Mouse (Mus musculus) spleen, adult 2 months (tissue): Measurements from ENCODE around the gene Sp140.
"Not testable (repeated sequence)": the region's sequence is repeated elsewhere in the genome, so short reads cannot be mapped to it uniquely, and the experiment has no call there.

ENCODE experiments used
- CTCF ChIP-seq: fragments of 200-500 bp; IDR thresholded peaks from 2 replicates; pipeline ENCODE4 v1.5.1; 2011; ENCODE audit warnings: mild to moderate bottlenecking, inconsistent platforms; ENCODE audit not compliant: insufficient read depth, insufficient read length, insufficient replicate concordance; ENCODE audit errors: extremely low read depth
- POLR2A ChIP-seq: fragments of 200-500 bp; IDR thresholded peaks from 2 replicates; pipeline ENCODE4 v1.6.1; 2011; ENCODE audit warnings: low read depth, low read length, inconsistent platforms

DNA sequence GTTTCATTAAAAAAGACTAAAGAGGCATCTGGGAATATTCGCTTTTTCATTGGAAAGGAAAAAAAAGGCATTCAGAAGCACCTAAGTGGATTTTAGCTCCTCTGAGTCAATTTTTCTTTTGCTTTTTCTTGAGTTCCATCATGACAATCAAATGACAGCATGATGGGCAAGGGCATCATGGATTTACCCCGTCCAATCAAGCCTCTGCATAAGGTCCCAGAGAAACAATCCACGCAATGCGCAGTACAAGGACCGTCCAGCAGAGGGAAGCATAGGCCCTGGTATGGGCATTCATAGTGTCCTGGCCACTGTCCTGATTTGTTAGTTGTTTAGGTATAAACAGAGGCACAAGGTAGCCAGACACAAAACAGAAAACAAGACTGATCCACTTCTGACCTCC, 18.7 kb upstream of the Sp140 start:
- not testable (repeated sequence) for TF ChIP-seq CTCF, POLR2A
